Mouse (Mus musculus): ENCODE results near the gene Enah. TPM values are rescaled to one million over a fixed set of nuclear protein-coding genes. Genes with fewer than 3 reads are reported as not detected.

Gene Enah
- total RNA-seq (2021): 100 to 1,000 TPM in 1 of 2 experiments, 10 to 100 TPM in 1; 57.5 to 119 TPM
- long read RNA-seq, experiment 1, partial matches to known transcripts: 1 of 8 reads
- long read RNA-seq, experiment 1, other reads (novel, unspliced or antisense): 7 of 8 reads
- long read RNA-seq, experiment 2, full-length matches to known transcripts: 2 of 15 reads
- long read RNA-seq, experiment 2, partial matches to known transcripts: 5 of 15 reads
- long read RNA-seq, experiment 2, other reads (novel, unspliced or antisense): 8 of 15 reads

DNA sequence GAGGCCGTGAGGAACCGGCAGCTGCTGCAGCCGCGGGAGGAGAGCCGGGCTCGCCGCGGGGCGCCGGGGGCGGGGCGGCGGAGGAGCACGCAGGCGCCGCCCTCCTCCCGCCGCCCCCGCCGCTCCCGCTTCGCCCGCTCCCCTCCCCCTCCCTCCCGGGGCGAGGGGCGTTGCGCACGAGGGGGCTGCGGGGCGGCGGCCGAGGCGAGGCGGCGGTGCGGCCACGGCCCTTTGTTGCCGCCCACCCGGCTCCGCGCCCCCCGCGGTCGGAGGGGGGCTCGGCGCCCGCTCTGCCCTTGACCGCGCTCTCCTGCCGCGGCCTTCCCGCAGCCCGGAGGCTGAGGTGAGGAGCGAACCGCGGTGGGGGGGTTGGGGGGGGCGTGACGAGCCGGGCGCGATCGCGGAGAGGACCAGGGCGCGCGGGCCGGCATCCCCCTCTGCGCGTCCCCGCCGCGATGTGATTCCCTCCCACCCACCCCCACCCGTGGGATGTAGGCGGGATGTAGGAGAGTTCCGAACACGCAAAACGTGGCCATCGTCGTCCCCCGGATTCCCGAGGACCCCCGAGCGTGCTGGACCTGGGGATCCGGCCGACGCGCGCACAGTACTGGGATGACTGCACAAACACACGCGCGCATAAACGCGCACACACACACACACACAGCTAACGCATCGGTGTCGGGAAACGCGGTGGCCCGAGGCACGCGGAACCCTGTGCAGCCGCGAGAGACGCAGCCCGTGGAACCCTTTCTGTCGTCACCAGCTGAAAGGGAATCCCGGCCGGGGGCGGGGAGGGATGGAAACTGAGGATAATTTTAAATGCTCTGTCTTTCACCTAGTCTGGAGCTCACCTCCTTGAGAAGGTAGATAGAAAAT is at the start of gene Enah:
TSS of gene Enah (minus strand) at position 65 of the 876 bp plus-strand sequence.
- DNase-seq: peak; percentile 78
- intact Hi-C loops (cut with DNase I; ENCODE audit: low total_unique reads): loop anchor here (5.0 kb wide), 1 partner anchor 92 kb away; no protein-coding TSS in a partner anchor

DNA sequence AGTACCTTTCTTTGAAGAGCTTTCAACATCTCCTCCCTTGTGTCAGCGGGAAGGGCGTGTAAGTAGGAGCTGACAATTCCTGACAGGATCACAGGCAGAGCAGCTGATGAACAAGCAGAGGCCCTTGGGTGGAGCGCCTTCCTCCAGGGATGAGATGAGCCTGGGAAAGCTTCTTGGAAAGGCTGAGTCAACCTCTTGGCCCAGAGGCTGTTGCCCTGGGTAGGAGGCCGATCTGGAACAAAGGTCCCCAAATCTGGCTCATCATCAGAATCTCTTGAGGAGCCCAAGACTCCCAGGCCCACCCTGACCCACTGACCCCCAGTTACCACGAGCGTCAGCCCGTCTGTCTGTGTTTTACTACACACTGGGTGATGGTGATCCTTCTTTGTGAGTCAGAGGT is 48.3 kb upstream of the Enah start:
- intact Hi-C loops (cut with DNase I; ENCODE audit: low total_unique reads): no loop called here
- peak; percentile 43 for DNase-seq

DNA sequence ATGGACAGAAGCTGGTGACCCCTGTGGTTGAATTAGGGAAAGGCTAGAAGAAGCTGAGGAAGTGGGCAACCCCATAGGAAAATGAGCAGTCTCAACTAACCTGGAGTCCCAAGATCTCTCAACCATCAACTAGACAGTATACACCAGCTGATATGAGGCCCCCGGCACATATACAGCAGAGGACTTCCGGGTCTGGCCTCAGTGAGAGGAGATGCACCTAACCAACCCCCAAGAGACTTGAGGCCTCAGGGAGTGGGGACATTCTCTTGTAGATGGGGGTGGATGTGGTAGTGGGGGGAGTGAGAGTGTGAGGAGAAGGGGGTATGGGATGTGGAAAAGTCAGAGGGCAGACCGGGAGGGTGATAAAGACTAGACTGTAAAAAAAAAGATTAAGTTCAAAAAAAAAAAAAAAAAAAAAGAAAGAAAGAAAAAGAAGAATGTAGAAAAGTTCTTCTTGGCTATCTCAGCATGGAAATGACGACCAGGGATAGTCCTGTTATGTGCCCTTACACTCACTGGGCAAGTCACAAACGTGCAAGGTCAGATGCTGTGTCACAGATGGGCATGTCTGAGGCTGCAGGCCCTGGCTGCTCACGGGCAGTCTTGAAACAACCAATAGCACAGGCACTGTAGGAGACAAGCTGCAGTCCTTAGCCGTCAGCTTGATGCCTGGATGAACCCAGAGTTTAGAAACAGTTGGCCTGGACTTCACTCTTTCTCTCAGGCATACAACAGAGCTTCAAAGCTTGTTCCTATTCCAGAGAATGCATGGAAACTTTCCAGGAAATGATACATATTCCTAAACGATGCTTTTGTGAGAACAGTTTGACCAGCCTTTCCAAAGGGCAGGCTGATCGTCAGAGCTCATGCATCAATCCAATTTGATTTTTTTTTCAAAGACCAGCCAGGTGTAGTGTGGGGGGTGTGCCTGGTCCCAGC is 47.0 kb upstream of the Enah start:
- intact Hi-C loops (cut with DNase I; ENCODE audit: low total_unique reads): no loop called here
- no peak for DNase-seq

- intact Hi-C loops (cut with DNase I; ENCODE audit: low total_unique reads): no loop called here
- no peak for DNase-seq
These were observed 43.9 kb upstream of the Enah start for GRCm38 (mm10) chr1:182063716-182064115.

DNA sequence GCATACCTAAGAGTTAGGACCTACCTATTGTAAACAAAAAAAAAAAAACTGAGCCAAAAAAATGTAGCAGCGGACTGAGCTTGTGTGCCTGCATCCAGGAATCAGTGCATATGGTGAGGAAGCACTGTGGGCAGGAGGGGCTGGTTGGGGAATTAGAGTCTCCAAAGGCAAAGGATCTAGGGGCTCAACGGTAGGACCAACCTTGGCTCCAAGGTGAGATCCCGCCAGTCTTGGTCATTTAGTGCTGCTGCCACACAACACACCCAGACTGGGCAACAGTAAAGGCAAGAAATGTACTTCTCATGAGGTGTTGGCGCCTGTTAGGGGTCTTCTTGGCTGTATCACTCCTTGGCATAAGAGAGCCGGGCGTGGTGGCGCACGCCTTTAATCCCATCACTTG is 43.0 kb upstream of the Enah start:
- intact Hi-C loops (cut with DNase I; ENCODE audit: low total_unique reads): no loop called here
- no peak for DNase-seq

DNA sequence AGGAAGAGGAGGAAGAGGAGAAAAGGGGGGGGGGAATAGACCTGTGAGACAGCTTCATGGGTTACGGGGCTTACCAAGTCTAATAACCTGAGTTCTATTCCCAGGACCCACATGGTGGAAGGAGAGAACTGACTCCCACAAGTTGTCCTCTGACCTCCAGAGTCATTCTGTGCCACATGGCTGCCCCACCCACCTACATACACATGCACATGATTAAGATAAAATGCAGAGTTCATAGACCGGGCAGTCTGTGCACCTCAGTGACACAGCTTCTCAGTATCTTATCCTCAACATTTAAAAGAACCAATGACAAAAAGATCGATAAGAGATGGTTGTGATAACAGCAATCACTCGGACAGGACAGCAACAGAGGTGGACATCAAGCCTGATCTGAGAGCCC is 41.4 kb upstream of the Enah start:
- intact Hi-C loops (cut with DNase I; ENCODE audit: low total_unique reads): no loop called here
- no peak for DNase-seq

GRCm38 (mm10) chr1:182059806-182060205 is 40.0 kb upstream of the Enah start:
- intact Hi-C loops (cut with DNase I; ENCODE audit: low total_unique reads): no loop called here
- no peak for DNase-seq

GRCm38 (mm10) chr1:182057998-182058397 is 38.2 kb upstream of the Enah start:
- intact Hi-C loops (cut with DNase I; ENCODE audit: low total_unique reads): no loop called here
- no peak for DNase-seq

DNA sequence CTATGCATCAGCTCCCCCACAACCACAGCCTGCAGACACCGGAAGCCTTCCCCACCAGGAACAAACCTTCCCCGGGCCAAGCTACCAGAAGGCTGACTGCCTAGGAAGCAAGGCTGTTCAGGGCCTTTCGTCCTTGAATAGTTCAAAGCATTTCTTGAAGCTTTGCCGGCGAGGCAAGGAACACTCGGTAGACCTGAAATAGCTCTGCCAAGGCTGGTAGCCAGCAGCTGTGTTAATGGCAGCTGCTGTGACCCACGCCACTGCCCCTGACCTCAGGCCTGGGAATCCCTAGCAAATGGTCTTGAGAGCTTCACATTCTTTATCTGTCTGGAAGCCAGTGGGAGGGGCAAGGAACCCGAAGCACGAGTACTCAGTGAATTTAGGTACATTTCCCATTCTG is 35.3 kb upstream of the Enah start:
- DNase-seq: peak; percentile 43
- intact Hi-C loops (cut with DNase I; ENCODE audit: low total_unique reads): no loop called here

DNA sequence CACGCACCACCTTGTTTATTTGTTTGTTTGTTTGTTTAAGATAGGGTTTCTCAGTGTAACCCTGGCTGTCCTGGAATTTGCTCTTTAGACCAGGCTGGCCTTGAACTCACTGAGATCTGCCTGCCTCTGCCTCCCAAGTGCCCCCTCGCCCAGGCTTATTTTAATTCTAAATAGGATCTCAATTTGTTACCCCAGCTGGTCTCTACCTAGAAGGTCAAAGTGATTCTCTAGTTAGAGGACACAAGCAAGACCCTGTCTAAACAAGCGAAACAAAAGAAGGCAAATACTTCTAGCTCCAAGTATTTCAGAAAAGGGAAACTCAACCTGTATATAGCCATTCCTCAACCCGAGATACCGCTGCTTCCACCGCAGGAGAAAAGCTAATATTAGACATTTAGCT is 34.9 kb upstream of the Enah start:
- DNase-seq: no peak
- intact Hi-C loops (cut with DNase I; ENCODE audit: low total_unique reads): no loop called here

DNA sequence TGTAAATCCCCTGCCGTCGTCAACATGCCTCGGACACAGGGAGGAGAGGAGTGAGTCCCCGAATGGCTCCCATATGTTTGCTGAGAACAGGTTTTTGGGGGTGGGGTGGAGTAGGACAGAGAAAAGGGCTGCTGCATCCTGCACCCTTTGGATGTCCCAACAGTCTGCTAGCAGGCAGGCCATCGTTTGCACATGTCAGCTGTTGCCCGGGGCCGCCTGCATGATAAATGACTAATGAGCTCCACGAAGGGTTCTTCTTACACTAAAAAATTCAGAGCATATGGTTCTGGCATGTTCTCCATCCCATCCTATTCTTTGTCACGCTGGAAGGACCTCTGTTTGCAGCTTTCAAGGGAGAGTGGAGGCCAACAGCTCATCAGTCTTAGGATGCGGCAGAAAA is 33.2 kb upstream of the Enah start:
- no peak for DNase-seq
- intact Hi-C loops (cut with DNase I; ENCODE audit: low total_unique reads): no loop called here

DNA sequence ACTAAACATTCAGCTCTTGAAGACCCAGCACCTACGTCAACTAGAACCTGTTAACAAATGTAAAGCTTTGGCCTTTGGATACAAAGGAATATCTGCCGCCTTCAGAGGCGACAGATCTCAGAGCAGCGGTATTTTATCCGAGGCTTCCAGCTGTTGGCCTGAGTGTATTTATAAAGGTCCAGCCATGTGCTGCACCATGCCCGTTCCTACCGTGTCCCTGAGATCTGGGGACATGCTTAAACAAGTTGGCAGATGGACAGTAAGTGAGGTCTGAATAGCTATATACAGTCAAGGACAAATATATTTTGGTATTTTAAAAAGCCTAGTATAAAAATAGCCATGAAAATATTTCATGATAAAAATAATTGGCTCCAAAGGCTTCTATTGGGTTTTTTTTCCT is 32.6 kb upstream of the Enah start:
- DNase-seq: no peak
- intact Hi-C loops (cut with DNase I; ENCODE audit: low total_unique reads): no loop called here

DNA sequence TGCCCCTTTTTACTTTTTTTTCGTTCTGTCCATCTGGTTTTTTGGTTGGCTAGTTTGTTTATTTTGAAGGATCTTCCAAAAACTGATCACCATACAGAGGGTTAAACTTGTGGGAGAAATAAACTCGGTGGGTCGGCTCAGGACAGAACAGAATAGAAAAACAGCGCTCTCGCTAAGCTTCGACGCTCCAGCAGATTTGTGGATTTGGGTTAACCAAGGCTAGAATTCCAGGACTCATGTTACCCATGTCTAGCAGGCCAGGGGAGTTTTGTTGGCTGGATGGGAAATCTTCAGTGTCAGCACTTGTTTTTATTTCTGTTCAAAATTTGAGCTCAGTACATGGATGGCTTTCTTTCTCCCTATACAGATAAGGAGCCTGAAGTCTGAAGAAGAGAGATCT is 30.0 kb upstream of the Enah start:
- no peak for DNase-seq
- intact Hi-C loops (cut with DNase I; ENCODE audit: low total_unique reads): no loop called here

DNA sequence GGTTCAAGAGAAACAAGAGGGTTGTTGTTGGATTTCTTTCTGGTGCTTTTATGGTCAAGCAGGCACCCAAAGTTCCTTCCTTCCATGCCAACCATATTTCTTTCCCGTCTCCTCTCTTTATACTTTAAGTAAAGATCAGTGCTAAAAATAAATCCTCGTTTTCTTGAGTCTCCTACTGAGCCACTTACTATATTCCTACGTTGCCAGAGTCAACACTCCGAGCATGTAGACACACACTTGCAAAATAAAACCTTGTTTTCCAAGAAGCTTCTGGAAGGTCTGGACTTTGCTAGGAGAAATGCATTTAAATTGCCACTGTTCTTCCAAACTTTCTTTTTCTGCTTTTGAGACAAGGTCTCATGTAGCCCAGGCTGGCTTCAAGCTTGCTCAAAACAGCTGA is 28.3 kb upstream of the Enah start:
- DNase-seq: no peak
- intact Hi-C loops (cut with DNase I; ENCODE audit: low total_unique reads): no loop called here

DNA sequence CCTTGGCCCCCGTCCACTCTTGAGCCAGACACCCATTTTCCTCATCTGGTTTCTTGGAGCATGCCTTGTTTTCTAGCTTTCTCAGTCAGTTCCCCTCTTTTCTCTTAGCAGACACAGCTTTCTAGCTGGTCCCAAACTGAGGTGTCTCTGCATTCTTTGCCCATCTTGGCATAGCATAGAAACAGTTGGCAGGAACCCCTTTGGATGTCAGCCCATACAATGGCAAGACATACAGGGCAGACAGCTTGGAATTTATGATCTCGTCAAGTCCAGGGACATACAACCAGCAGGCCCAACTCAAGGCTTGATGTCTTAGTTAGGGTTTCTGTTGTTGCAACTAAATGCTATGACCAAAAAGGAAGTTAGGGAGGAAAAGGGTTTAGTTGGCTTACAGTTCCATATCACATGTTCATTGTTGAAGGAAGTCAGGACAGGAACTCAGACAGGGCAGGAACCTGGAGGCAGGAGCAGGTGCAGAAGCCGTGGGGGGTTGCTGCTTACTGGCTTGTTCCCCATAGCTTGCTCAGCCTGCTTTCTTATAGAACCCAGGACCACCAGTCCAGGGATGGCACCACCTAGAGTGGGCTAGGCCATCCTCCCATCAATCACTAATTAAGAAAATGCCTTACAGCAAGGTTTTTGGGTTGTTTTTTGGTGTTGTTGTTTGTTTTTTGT is 27.4 kb upstream of the Enah start:
- intact Hi-C loops (cut with DNase I; ENCODE audit: low total_unique reads): no loop called here
- DNase-seq: no peak

DNA sequence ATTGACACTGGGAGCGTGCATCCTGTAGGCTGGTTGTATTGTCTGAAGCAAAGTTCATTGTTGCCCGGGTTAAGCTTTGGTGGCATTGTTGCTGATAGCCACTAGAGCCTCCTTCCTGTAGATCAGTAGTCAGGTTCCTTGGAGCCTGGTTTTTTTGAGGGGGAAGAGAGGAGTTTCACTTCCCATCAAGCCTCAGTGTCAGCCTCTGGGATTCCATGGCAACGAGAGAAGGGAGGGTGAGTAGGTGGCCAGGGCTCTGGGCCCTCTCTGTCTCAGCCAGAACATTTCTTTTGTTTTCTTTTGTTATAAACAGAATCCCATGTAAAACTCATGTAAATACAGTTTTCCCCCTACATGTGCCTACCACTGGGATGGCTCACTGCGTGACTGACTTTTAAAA is 25.4 kb upstream of the Enah start:
- no peak for DNase-seq
- intact Hi-C loops (cut with DNase I; ENCODE audit: low total_unique reads): no loop called here

GRCm38 (mm10) chr1:182040538-182040937 is 20.7 kb upstream of the Enah start:
- intact Hi-C loops (cut with DNase I; ENCODE audit: low total_unique reads): no loop called here
- DNase-seq: no peak

DNA sequence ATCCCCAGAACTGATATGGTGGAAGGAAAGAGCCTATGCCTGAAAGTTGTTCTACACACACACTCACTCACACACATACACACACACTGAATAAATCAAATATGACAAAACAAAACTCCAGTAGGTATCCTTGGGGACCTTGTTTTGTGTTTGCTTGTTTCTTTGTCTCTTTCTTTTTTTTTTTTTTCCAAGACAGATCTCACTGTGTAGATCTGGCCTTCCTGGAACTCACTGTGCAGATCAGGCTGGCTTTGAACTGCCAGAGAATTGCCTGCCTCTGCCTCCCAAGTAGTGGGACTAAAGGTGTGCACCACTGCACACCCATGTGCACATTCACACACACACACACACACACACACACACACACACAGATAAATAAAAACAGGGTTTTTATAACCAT is 12.0 kb upstream of the Enah start:
- intact Hi-C loops (cut with DNase I; ENCODE audit: low total_unique reads): no loop called here
- DNase-seq: no peak

- intact Hi-C loops (cut with DNase I; ENCODE audit: low total_unique reads): no loop called here
- DNase-seq: no peak
These were observed 11.3 kb upstream of the Enah start for GRCm38 (mm10) chr1:182031066-182031465.
